Mouse (Mus musculus) stomach, embryonic 16.5 days (tissue): ENCODE measurements around the gene Dcst2. TPM values are rescaled to one million over a fixed set of nuclear protein-coding genes. Genes with fewer than 3 reads are reported as not detected.

ENCODE experiments used
- ATAC-seq: fragments of 200-750 bp; cut with Nextera tagmentation; 2 replicates; pipeline ENCODE4 v1.8.0; 2017; ENCODE audit warnings: moderate number of reproducible peaks, moderate TSS enrichment; ENCODE audit not compliant: insufficient read depth, low FRiP score
- H3K27ac ChIP-seq: fragments of 300-500 bp; sonication (generic); 2 replicates; pipeline ENCODE4 v1.5.1; 2014; ENCODE audit warnings: low read length
- H3K27me3 ChIP-seq: fragments of 300-500 bp; sonication (generic); 2 replicates; pipeline ENCODE4 v1.6.1; 2014; ENCODE audit warnings: low read length, control low read depth, mixed read lengths; ENCODE audit not compliant: control insufficient read depth, insufficient read depth
- H3K36me3 ChIP-seq: fragments of 300-500 bp; sonication (generic); 2 replicates; pipeline ENCODE4 v1.6.1; 2014; ENCODE audit warnings: low read length; ENCODE audit not compliant: control insufficient read depth, insufficient read depth
- H3K4me1 ChIP-seq: fragments of 300-500 bp; sonication (generic); 2 replicates; pipeline ENCODE4 v1.6.1; 2014; ENCODE audit warnings: low read length, control low read depth, mixed read lengths; ENCODE audit not compliant: control insufficient read depth, insufficient read depth
- H3K4me2 ChIP-seq: fragments of 300-500 bp; sonication (generic); 2 replicates; pipeline ENCODE4 v1.6.1; 2014; ENCODE audit warnings: low read depth, low read length, mixed read lengths
- H3K4me3 ChIP-seq: fragments of 300-500 bp; sonication (generic); replicated peaks from 2 replicates; pipeline ENCODE4 v1.5.1; 2014; ENCODE audit warnings: mild to moderate bottlenecking, low read length
- H3K9ac ChIP-seq: fragments of 300-500 bp; sonication (generic); 2 replicates; pipeline ENCODE4 v1.6.1; 2014; ENCODE audit warnings: low read length
- H3K9me3 ChIP-seq: fragments of 300-500 bp; sonication (generic); replicated peaks from 2 replicates; pipeline ENCODE4 v1.6.1; 2016; ENCODE audit warnings: low read length, control low read depth; ENCODE audit not compliant: control insufficient read depth
- WGBS: fragments of 180-500 bp; shearing (Covaris S2); extraction: QIAGEN DNeasy Blood & Tissue Kit; methylation state at CpG from one replicate; pipeline ENCODE4 v1.1.7; 2014; 5-methylcytosine and 5-hydroxymethylcytosine counted together
- polyA plus RNA-seq: library from polyadenylated mRNA; unstranded; fragments of >200 nt; fragmentation: Nextera tagmentation; extraction: Ambion mirVana; gene quantifications from 2 replicates; pipeline ENCODE4 v1.2.1, GENCODE M21; 2015

The Dcst2 gene
- polyA plus RNA-seq, 1 experiment from 2014 or later: 0.49 TPM

DNA sequence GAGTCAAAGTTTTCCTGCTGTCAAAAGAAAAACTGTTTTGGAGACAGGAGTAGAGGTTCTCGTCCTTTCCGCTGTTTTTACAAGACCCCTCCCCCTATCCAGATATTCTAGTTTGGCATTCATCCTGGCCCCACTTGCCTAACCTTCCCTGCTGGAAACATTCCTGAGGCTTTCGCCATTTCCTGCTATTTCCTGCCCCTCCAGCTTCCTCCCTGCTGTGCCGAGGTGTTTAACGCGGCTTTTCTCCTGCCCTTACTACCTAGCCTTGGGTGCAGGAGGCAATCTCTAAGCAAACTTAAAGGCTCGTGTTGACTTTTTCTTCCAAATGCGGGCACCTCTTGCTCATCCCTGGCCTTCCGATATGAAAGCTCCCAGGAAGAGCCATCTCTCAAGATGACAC is 57.8 kb downstream of the Dcst2 start:
- Histone ChIP-seq H3K27ac (peak overlapping the region; percentile 99), H3K36me3 (peaks cover 10% of the 10 kb centered on the region), H3K4me2 (peak overlapping the region; percentile 78), H3K9ac (peak overlapping the region; percentile 79), H3K4me3 (peak overlapping the region; percentile 70), H3K9me3 (no peaks in the 10 kb centered on the region), H3K4me1 (peaks cover 44% of the 10 kb centered on the region), H3K27me3 (no peaks in the 10 kb centered on the region)
- no peak for ATAC-seq
- WGBS: 1% methylated on average over 9 of the region's 9 CpGs

DNA sequence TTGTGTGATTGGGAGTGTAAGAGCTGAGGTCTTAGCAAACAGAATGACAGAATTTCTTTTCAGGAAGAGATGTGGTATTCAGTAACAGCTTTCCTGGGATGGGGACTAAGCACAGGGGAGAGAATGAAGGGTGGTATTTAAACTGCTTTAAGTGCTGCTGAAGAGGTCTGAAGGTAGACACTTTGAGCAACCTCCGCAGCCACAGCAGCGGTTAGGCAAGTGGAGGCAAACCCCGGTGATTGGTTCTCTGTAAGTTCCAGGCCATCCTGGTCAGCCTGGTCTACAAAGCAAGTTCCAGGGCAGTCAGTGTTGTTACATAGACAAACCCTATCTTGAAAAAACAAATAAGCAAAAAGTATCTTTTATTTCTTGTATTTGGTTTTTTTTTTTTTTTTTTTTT is 58.2 kb downstream of the Dcst2 start:
- Histone ChIP-seq H3K9me3 (no peaks in the 10 kb centered on the region), H3K4me1 (peaks cover 48% of the 10 kb centered on the region), H3K27ac (peak overlapping the region; percentile 99), H3K9ac (peak overlapping the region; percentile 79), H3K36me3 (peaks cover 6% of the 10 kb centered on the region), H3K27me3 (no peaks in the 10 kb centered on the region), H3K4me2 (peak overlapping the region; percentile 78), H3K4me3 (peak overlapping the region; percentile 70)
- no peak for ATAC-seq
- 20% methylated on average over 3 of the region's 3 CpGs for WGBS

DNA sequence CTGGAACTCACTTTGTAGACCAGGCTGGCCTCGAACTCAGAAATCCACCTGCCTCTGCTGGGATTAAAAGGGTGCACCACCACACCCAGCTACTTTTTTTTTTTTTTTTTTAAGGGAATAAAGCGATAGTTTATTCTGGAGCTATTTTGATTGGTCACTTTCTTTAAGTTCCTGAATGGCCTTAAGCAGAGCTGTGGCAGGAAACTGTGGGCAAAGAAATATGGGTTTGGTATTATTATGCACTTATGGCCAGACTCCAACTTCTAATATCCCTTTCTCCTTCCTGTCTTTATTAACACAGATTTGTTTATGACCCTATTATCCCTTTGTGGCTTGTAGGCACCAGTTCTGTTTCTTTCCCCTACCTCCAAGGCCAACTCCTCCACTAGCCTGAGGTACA is 58.6 kb downstream of the Dcst2 start:
- H3K4me2 ChIP-seq: peak overlapping the region; percentile 78
- peak overlapping the region; percentile 99 for H3K27ac ChIP-seq
- ATAC-seq: no peak
- H3K4me1 ChIP-seq: peaks cover 48% of the 10 kb centered on the region
- peak overlapping the region; percentile 86 for H3K9ac ChIP-seq
- peaks cover 4% of the 10 kb centered on the region; the same call in 1 of the 2 replicates for H3K36me3 ChIP-seq
- H3K27me3 ChIP-seq: no peaks in the 10 kb centered on the region
- WGBS: 51% methylated on average over 2 of the region's 2 CpGs
- no peaks in the 10 kb centered on the region for H3K9me3 ChIP-seq
- peak overlapping the region; percentile 70 for H3K4me3 ChIP-seq

DNA sequence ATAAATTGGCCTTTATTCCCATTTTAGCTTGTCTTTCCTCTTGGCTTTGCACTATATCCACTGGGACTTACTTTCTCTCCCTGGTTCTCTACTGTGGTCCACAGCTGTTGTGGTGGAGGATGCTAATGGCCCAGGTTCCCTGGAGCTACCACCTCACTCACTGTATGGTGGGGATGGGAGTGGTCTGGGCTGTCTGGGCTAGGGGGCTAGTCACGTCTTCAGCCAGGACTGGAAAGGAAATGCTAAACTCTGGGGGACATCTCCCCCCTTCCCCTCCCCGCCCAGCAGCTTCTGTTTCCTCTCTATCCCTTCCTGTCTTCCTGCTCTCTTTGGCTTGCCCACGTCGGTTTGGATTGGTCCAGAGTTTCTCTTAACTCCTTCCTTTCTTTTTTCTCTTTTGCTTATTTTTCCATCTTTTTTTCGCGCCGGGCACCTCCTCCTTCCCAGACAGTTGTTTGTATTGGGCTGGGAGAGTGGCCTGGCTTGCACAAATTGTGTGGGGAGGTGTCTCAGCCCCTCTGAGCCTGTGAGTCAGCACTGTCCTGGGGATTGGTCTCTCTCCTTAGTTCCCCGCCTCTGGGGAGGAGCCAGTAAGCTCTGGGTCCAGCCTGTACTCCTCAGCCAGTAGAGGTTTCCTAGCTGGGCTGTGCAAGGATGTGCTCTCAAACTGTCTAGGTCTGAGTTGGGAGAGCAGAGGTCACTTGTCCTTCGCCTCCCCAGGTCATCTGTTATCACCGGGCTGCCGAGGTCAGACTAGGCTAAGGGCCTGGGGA is 59.4 kb downstream of the Dcst2 start:
- peak overlapping the region; percentile 86 for H3K9ac ChIP-seq
- H3K4me2 ChIP-seq: peak overlapping the region; percentile 78
- ATAC-seq: peak; percentile 83
- peak overlapping the region; percentile 99 for H3K27ac ChIP-seq
- peak overlapping the region; percentile 64 for H3K4me3 ChIP-seq
- WGBS: 2% methylated on average over 11 of the region's 11 CpGs
- no peaks in the 10 kb centered on the region for H3K9me3 ChIP-seq
- H3K36me3 ChIP-seq: peaks cover 6% of the 10 kb centered on the region; the same call in 1 of the 2 replicates
- H3K27me3 ChIP-seq: no peaks in the 10 kb centered on the region
- H3K4me1 ChIP-seq: peaks cover 48% of the 10 kb centered on the region

DNA sequence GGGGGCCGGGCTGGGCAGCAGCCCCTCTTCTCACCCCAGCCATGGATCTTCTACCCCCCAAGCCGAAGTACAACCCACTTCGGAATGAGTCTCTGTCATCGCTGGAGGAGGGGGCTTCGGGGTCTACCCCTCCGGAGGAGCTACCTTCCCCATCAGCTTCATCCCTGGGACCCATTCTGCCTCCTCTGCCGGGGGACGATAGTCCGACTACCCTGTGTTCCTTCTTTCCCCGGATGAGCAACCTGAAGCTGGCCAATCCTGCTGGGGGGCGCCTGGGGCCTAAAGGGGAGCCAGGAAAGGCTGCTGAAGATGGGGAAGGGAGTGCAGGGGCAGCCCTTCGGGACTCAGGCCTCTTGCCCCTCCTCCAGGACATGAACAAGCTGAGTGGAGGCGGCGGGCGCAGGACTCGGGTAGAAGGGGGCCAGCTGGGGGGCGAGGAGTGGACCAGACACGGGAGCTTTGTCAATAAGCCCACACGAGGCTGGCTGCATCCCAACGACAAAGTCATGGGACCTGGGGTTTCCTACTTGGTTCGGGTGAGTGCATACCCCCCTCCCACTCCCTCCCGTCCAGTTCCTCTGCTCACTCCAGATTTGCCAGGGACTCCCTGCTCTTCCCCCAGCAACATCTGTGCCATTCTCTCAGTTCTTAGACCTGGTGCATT is 60.2 kb downstream of the Dcst2 start:
- Histone ChIP-seq H3K36me3 (0 out of 2 replicates have a peak, but pooled peaks cover 5% of the 10 kb centered on the region), H3K9ac (peak overlapping the region; percentile 86), H3K4me2 (peak overlapping the region; percentile 78), H3K4me1 (peaks cover 42% of the 10 kb centered on the region), H3K27me3 (no peaks in the 10 kb centered on the region), H3K27ac (peak overlapping the region; percentile 99), H3K9me3 (no peaks in the 10 kb centered on the region), H3K4me3 (peak overlapping the region; percentile 64)
- ATAC-seq: no peak
- 13% methylated on average over 22 of the region's 22 CpGs for WGBS

DNA sequence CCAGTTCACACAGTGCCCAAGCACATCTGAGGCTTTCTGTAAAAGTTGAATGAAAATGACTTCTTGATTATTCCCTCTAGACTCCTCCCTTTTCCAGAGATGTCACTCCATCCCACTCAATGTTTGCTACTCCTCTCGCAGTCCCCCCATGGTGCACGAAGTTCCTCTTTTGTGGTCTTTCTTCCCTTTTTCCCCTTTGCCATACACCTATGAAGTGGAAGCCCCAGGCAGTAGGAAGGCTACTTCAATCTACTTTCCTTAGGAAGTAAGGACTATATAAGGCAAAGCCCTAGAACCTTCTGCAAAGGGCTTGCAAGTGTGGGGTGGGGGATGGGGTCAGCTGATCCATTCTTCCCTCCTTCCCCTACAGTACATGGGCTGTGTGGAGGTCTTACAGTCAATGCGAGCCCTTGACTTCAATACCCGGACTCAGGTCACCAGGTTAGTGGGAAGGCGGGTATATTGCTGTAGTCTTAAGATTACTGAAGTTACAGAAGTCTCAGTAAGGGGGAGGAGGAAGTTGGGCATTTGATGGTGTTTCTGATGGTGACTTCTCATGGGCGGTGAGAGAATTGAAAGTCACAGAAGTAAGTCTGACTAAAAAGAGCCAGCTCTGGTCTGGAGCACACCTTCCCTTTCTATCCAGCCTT is 60.9 kb downstream of the Dcst2 start:
- ATAC-seq: no peak
- Histone ChIP-seq H3K27me3 (no peaks in the 10 kb centered on the region), H3K9ac (peak overlapping the region; percentile 86), H3K4me3 (peak overlapping the region; percentile 64), H3K27ac (no peak overlapping the region), H3K36me3 (0 out of 2 replicates have a peak, but pooled peaks cover 5% of the 10 kb centered on the region), H3K9me3 (no peaks in the 10 kb centered on the region), H3K4me1 (peaks cover 40% of the 10 kb centered on the region), H3K4me2 (peak overlapping the region; percentile 78)
- 55% methylated on average over 6 of the region's 6 CpGs for WGBS

DNA sequence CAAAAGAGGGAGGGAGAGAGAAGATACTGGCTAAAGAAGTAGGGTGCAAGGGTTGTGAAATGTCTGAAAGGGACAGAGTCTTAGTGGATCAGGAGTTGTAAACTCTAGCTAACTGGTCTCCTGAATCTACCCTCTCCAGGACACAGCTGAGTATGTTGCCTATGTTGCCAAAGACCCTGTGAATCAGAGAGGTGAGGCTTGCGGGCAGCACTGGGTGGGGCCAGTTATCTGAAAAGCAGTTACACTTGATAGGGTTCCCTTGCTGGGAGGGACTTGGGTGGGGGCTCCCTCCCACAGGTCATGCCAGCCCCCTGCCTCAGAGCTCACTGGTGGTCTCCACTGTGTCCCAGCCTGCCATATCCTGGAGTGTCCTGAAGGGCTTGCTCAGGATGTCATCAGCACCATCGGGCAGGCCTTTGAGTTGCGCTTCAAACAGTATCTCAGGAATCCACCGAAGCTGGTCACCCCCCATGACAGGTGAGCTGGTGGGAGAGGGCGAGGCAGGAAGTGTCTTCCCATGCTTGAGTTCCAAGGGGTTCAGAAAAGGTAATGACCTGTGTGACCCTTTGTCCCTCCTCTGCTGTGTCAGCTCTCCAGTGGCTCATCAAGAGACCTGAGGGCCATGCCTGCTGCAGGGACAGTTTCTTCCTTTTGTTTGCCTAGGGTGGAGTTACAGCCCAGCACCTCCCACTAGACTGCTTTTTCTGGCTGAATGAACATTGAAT is 62.8 kb downstream of the Dcst2 start:
- no peak overlapping the region for H3K27ac ChIP-seq
- no peak overlapping the region for H3K9ac ChIP-seq
- WGBS: 68% methylated on average over 5 of the region's 5 CpGs
- no peaks in the 10 kb centered on the region for H3K9me3 ChIP-seq
- H3K27me3 ChIP-seq: no peaks in the 10 kb centered on the region
- H3K36me3 ChIP-seq: 0 out of 2 replicates have a peak, but pooled peaks cover 7% of the 10 kb centered on the region
- no peak overlapping the region for H3K4me2 ChIP-seq
- no peak for ATAC-seq
- no peak overlapping the region for H3K4me3 ChIP-seq
- H3K4me1 ChIP-seq: peaks cover 40% of the 10 kb centered on the region

DNA sequence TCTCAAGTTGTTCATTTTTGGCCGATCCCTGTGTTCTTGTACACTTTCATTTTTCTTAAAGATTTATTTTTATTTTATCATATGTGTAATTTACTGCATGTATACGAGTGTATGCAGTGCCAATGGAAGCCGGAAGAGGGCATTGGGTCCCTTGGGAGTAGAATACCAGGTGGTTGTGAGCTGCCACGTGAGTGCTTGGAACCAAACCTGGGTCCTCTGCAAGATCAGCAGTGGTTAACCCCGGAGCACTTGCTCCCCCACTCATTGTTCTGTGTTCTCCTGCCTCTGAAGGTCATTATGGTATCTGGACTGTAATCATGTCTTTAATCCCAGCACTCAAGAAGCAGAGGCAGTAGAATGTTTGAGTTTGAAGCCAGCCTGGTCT is 63.4 kb downstream of the Dcst2 start:
- no peak overlapping the region for H3K4me2 ChIP-seq
- no peaks in the 10 kb centered on the region for H3K27me3 ChIP-seq
- H3K36me3 ChIP-seq: 0 out of 2 replicates have a peak, but pooled peaks cover 7% of the 10 kb centered on the region
- H3K9ac ChIP-seq: no peak overlapping the region
- 73% methylated on average over 5 of the region's 5 CpGs for WGBS
- no peak overlapping the region for H3K4me3 ChIP-seq
- H3K9me3 ChIP-seq: no peaks in the 10 kb centered on the region
- no peak overlapping the region for H3K27ac ChIP-seq
- ATAC-seq: no peak
- H3K4me1 ChIP-seq: peaks cover 36% of the 10 kb centered on the region
